Mouse (Mus musculus) limb, embryonic 11.5 days (tissue): ENCODE results near the gene Tex22. TPM values are rescaled to one million over a fixed set of nuclear protein-coding genes. Genes with fewer than 3 reads are reported as not detected.

Experiments
- ATAC-seq: fragments of 200-750 bp; cut with Nextera tagmentation; 2 replicates; pipeline ENCODE4 v1.8.0; 2017; ENCODE audit warnings: low read depth; ENCODE audit not compliant: insufficient number of reproducible peaks, low FRiP score, low TSS enrichment
- DNase-seq: peaks from one replicate; pipeline ENCODE4 v3.0.0-alpha.2; 2015; ENCODE audit warnings: low spot score
- H3K27ac ChIP-seq: fragments of 300-500 bp; sonication (generic); replicated peaks from 2 replicates; pipeline ENCODE4 v1.5.1; 2014; ENCODE audit warnings: low read depth, mild to moderate bottlenecking, low read length
- H3K27me3 ChIP-seq: fragments of 300-500 bp; sonication (generic); 2 replicates; pipeline ENCODE4 v1.6.1; 2014; ENCODE audit warnings: mild to moderate bottlenecking, low read length, mixed read lengths; ENCODE audit not compliant: control insufficient read depth, insufficient read depth
- H3K36me3 ChIP-seq: fragments of 300-500 bp; sonication (generic); 2 replicates; pipeline ENCODE4 v1.6.1; 2014; ENCODE audit warnings: mild to moderate bottlenecking, low read length, moderate library complexity, mixed read lengths; ENCODE audit not compliant: control insufficient read depth, insufficient read depth
- H3K4me1 ChIP-seq: fragments of 300-500 bp; sonication (generic); 2 replicates; pipeline ENCODE4 v1.6.1; 2014; ENCODE audit warnings: low read length, mixed read lengths; ENCODE audit not compliant: control insufficient read depth, insufficient read depth
- H3K4me2 ChIP-seq: fragments of 300-500 bp; sonication (generic); 2 replicates; pipeline ENCODE4 v1.6.1; 2014; ENCODE audit warnings: low read depth, mild to moderate bottlenecking, moderate library complexity; ENCODE audit not compliant: severe bottlenecking
- H3K4me3 ChIP-seq: fragments of 300-500 bp; sonication (generic); 2 replicates; pipeline ENCODE4 v1.5.1; 2014; ENCODE audit warnings: low read depth, low read length
- H3K9ac ChIP-seq: fragments of 300-500 bp; sonication (generic); 2 replicates; pipeline ENCODE4 v1.6.1; 2014; ENCODE audit warnings: mild to moderate bottlenecking, low read length
- H3K9me3 ChIP-seq: fragments of 300-500 bp; sonication (generic); 2 replicates; pipeline ENCODE4 v1.6.1; 2016; ENCODE audit warnings: low read length; ENCODE audit not compliant: control insufficient read depth
- WGBS: fragments of 180-500 bp; shearing (Covaris S2); extraction: QIAGEN DNeasy Blood & Tissue Kit; methylation state at CpG from one replicate; pipeline ENCODE4 v1.1.7; 2014; 5-methylcytosine and 5-hydroxymethylcytosine counted together
- polyA plus RNA-seq: library from polyadenylated mRNA; unstranded; fragments of >200 nt; fragmentation: Nextera tagmentation; extraction: Ambion mirVana; gene quantifications from 2 replicates; pipeline ENCODE4 v1.2.1, GENCODE M21; 2014

Gene Tex22
- polyA plus RNA-seq, 1 experiment from 2014 or later: 0.21 TPM

- peaks cover 9% of the 10 kb centered on the region; the same call in 1 of the 2 replicates for H3K36me3 ChIP-seq
- peaks cover 21% of the 10 kb centered on the region for H3K4me1 ChIP-seq
- no peak overlapping the region for H3K4me3 ChIP-seq
- ATAC-seq (no peak), DNase-seq (no peak)
- H3K27ac ChIP-seq: no peak overlapping the region
- no peak overlapping the region for H3K4me2 ChIP-seq
- H3K27me3 ChIP-seq: no peaks in the 10 kb centered on the region
- no peak overlapping the region for H3K9ac ChIP-seq
- H3K9me3 ChIP-seq: no peaks in the 10 kb centered on the region
- 89% methylated on average over 9 of the region's 9 CpGs for WGBS
Measured at GRCm38 (mm10) chr12:113101251-113101960, 27.1 kb downstream of the Tex22 start.

- DNase-seq (peak; percentile 49), ATAC-seq (no peak)
- no peak overlapping the region for H3K4me3 ChIP-seq
- no peaks in the 10 kb centered on the region for H3K9me3 ChIP-seq
- no peak overlapping the region for H3K27ac ChIP-seq
- no peaks in the 10 kb centered on the region for H3K27me3 ChIP-seq
- WGBS: 70% methylated on average over 6 of the region's 6 CpGs
- peaks cover 9% of the 10 kb centered on the region; the same call in 1 of the 2 replicates for H3K36me3 ChIP-seq
- H3K4me2 ChIP-seq: no peak overlapping the region
- no peak overlapping the region for H3K9ac ChIP-seq
- peaks cover 17% of the 10 kb centered on the region for H3K4me1 ChIP-seq
Measured at GRCm38 (mm10) chr12:113102461-113102860, 28.2 kb downstream of the Tex22 start.

GRCm38 (mm10) chr12:113103846-113104451 lies 29.6 kb downstream of the Tex22 start:
- H3K27ac ChIP-seq: no peak overlapping the region
- no peaks in the 10 kb centered on the region for H3K9me3 ChIP-seq
- H3K4me1 ChIP-seq: peaks cover 14% of the 10 kb centered on the region
- peaks cover 9% of the 10 kb centered on the region; the same call in 1 of the 2 replicates for H3K36me3 ChIP-seq
- no peak for DNase-seq
- ATAC-seq: no peak
- 82% methylated on average over 8 of the region's 8 CpGs for WGBS
- H3K4me2 ChIP-seq: no peak overlapping the region
- no peak overlapping the region for H3K9ac ChIP-seq
- no peak overlapping the region for H3K4me3 ChIP-seq
- no peaks in the 10 kb centered on the region for H3K27me3 ChIP-seq

- Histone ChIP-seq H3K4me3 (no peak overlapping the region), H3K4me2 (no peak overlapping the region), H3K27ac (no peak overlapping the region), H3K27me3 (no peaks in the 10 kb centered on the region), H3K4me1 (no peaks in the 10 kb centered on the region), H3K9me3 (no peaks in the 10 kb centered on the region), H3K36me3 (peaks cover 9% of the 10 kb centered on the region; the same call in 1 of the 2 replicates), H3K9ac (no peak overlapping the region)
- ATAC-seq: no peak
- DNase-seq: no peak
- 91% methylated on average over 6 of the region's 6 CpGs for WGBS
Measured at GRCm38 (mm10) chr12:113106386-113106785, 32.1 kb downstream of the Tex22 start.

GRCm38 (mm10) chr12:113107431-113108124 lies 33.3 kb downstream of the Tex22 start:
- no peak overlapping the region for H3K4me3 ChIP-seq
- DNase-seq: no peak
- peaks cover 9% of the 10 kb centered on the region; the same call in 1 of the 2 replicates for H3K36me3 ChIP-seq
- ATAC-seq: no peak
- no peak overlapping the region for H3K4me2 ChIP-seq
- no peaks in the 10 kb centered on the region for H3K9me3 ChIP-seq
- H3K9ac ChIP-seq: no peak overlapping the region
- H3K27ac ChIP-seq: no peak overlapping the region
- H3K4me1 ChIP-seq: no peaks in the 10 kb centered on the region
- WGBS: 89% methylated on average over 4 of the region's 4 CpGs
- no peaks in the 10 kb centered on the region for H3K27me3 ChIP-seq

- Histone ChIP-seq H3K9ac (no peak overlapping the region), H3K9me3 (no peaks in the 10 kb centered on the region), H3K36me3 (peaks cover 17% of the 10 kb centered on the region; the same call in 1 of the 2 replicates), H3K27ac (no peak overlapping the region), H3K27me3 (no peaks in the 10 kb centered on the region), H3K4me3 (no peak overlapping the region), H3K4me1 (no peaks in the 10 kb centered on the region), H3K4me2 (no peak overlapping the region)
- ATAC-seq (no peak), DNase-seq (no peak)
- 88% methylated on average over 17 of the region's 17 CpGs for WGBS
Measured at GRCm38 (mm10) chr12:113108528-113109283, 34.4 kb downstream of the Tex22 start.

- no peak for ATAC-seq
- H3K9ac ChIP-seq: no peak overlapping the region
- no peaks in the 10 kb centered on the region for H3K9me3 ChIP-seq
- no peak overlapping the region for H3K27ac ChIP-seq
- no peaks in the 10 kb centered on the region for H3K4me1 ChIP-seq
- WGBS: 90% methylated on average over 10 of the region's 10 CpGs
- H3K27me3 ChIP-seq: no peaks in the 10 kb centered on the region
- H3K4me2 ChIP-seq: no peak overlapping the region
- H3K36me3 ChIP-seq: peaks cover 18% of the 10 kb centered on the region; the same call in 1 of the 2 replicates
- no peak for DNase-seq
- no peak overlapping the region for H3K4me3 ChIP-seq
Measured at GRCm38 (mm10) chr12:113109801-113110200, 35.5 kb downstream of the Tex22 start.

GRCm38 (mm10) chr12:113114141-113114540 lies 39.8 kb downstream of the Tex22 start:
- no peak overlapping the region for H3K27ac ChIP-seq
- H3K4me1 ChIP-seq: no peaks in the 10 kb centered on the region
- no peaks in the 10 kb centered on the region for H3K27me3 ChIP-seq
- H3K4me2 ChIP-seq: no peak overlapping the region
- H3K4me3 ChIP-seq: no peak overlapping the region
- no peak overlapping the region for H3K9ac ChIP-seq
- no peaks in the 10 kb centered on the region for H3K9me3 ChIP-seq
- peaks cover 38% of the 10 kb centered on the region for H3K36me3 ChIP-seq
- ATAC-seq (no peak), DNase-seq (no peak)
- WGBS: 94% methylated on average over 4 of the region's 4 CpGs
